Mouse (Mus musculus) liver, adult 10 weeks (tissue): Measurements from ENCODE around the gene Ch25h. TPM values are rescaled to one million over a fixed set of nuclear protein-coding genes. Genes with fewer than 3 reads are reported as not detected.

Source experiments
- polyA plus RNA-seq: library from polyadenylated mRNA; stranded (reverse); fragments of 350-450 nt; fragmentation: Illumina TruSeq; extraction: RNeasy Lipid Tissue Mini Kit (QIAGEN cat#74804); gene quantifications from one replicate; pipeline ENCODE4 v1.2.3, GENCODE M21; 2014; ENCODE audit warnings: low read depth, low replicate concordance

Gene Ch25h
- polyA plus RNA-seq = not detected

DNA sequence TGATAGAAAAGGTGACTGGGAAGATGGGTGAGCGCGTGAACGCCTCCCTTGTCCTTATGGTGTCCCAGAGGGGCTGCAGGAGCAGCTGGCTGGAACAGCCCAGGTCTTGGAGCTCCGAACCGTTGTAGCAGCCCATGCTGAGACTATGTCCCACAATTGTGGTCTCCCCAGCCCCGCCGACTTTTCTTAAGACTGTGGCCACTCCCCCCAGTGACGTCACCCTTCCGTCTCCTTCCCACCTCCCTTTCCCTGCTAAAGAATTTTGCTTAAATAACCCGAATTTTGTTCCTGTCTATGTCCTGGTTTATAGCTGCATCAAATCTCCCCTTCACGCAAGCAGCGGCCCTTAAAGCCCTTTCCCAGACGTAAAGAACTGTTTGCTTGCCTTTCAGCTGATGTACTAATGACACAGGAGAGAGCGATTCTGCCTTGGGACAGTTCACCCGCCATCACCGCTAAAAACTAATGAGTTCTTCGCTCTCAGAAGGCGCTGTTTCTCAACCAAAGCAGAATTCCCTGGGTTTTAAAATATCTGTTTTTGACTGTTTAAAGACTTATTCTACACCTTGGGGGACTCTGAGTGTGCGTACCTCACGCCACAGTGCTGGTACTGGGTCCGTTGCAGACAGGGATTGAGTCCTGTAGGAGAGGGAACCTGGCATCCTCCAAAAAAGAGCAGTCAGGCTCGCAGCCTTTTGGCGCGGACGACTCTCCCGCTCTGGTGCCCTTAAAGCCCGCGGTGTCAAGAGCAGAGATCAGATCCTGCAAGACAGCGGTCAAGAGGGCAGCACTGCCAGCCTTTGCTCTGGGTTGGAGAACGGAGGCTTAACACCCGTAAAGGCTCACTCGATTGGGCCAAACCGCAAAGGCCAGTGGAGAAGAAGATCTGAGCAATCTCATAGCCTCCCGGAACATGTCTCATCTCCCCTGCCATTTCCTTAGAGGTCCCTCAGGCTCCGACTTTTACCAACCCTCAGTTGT, at the start of gene Ch25h:
Gene Ch25h (minus strand): TSS at position 174 of the 981 bp plus-strand sequence.

Other genes starting within 250 kb of the Ch25h start
- gene Acta2, start 219.6 kb downstream of the Ch25h start, polyA plus RNA-seq = 1.1 TPM
- gene Fas, start 184.5 kb downstream of the Ch25h start, polyA plus RNA-seq = 60.3 TPM
- gene Lipa, start 52.3 kb upstream of the Ch25h start, polyA plus RNA-seq = 297 TPM
- gene Ifit2, start 75.5 kb upstream of the Ch25h start, polyA plus RNA-seq = 6.1 TPM
- 20.4 TPM for gene Ifit3, start 108.4 kb upstream of the Ch25h start, polyA plus RNA-seq
- 0.69 TPM for gene Ifit1bl1, start 126.8 kb upstream of the Ch25h start, polyA plus RNA-seq
- 6.1 TPM for gene Ifit3b, start 132.8 kb upstream of the Ch25h start, polyA plus RNA-seq
- gene Ifit1bl2, start 165.6 kb upstream of the Ch25h start, polyA plus RNA-seq = 0.13 TPM
- 18.9 TPM for gene Ifit1, start 165.7 kb upstream of the Ch25h start, polyA plus RNA-seq